Mouse (Mus musculus) lung, adult 2 months (tissue): ENCODE data around the gene Grhpr.

Experiments used
- CTCF ChIP-seq: fragments of 200-500 bp; IDR thresholded peaks from 2 replicates; pipeline ENCODE4 v1.5.1; 2011; ENCODE audit warnings: mild to moderate bottlenecking, low read length, control low read depth; ENCODE audit not compliant: insufficient read depth
- POLR2A ChIP-seq: fragments of 200-500 bp; IDR thresholded peaks from 2 replicates; pipeline ENCODE4 v1.6.1; 2011; ENCODE audit warnings: low read depth, mild to moderate bottlenecking, control low read depth, low read length, borderline replicate concordance; ENCODE audit errors: extremely low read depth

DNA sequence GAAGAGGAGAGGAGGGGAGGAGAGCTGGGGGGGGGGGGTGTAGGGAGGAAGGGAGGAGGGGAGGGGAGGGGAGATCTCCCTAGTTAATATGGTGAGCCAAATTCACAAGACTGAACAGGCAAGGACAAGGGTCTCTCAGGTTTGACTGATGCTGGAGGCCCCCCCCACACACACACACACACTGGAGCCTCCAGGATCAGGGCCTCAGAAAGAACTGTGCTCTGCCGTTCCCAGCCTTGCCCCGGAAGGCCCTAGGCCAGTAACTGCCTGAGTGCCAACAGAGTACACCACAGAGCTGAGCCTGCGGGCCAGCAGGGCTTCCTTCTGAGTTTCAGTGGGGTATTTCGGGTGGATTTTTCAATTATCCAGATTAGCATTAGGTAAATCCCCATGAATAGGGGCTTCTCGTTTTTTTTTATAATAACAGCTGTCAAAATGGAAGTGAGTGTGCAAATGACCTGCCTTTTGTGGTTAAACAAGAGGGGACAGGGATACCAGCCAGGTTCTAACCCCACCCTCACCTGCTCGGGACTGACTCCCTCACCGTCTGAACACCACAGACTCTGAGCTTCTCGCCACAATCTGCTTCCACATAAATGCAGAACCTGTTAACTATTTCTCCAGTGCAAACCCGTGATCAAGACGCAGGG is 36.6 kb upstream of the Grhpr start:
- TF ChIP-seq CTCF (no peak), POLR2A (no peak)
